Mouse (Mus musculus) olfactory bulb, adult 2 months (tissue): ENCODE measurements around the gene Thbs2. TPM values are rescaled to one million over a fixed set of nuclear protein-coding genes. Genes with fewer than 3 reads are reported as not detected.
"Not testable (repeated sequence)": the region's sequence is repeated elsewhere in the genome, so short reads cannot be mapped to it uniquely, and the experiment has no call there.

Experiments
- H3K27ac ChIP-seq: fragments of 200-500 bp; 2 replicates; pipeline ENCODE4 v1.5.1; 2012; ENCODE audit warnings: low read depth, low read length; ENCODE audit not compliant: insufficient read depth
- H3K4me1 ChIP-seq: fragments of 200-500 bp; 2 replicates; pipeline ENCODE4 v1.6.1; 2012; ENCODE audit warnings: low read length; ENCODE audit not compliant: control insufficient read depth, insufficient read depth
- H3K4me3 ChIP-seq: fragments of 200-500 bp; 2 replicates; pipeline ENCODE4 v1.5.1; 2012; ENCODE audit warnings: mild to moderate bottlenecking, low read depth, low read length, moderate library complexity; ENCODE audit not compliant: insufficient read depth
- CTCF ChIP-seq: fragments of 200-500 bp; IDR thresholded peaks from 2 replicates; pipeline ENCODE4 v1.5.1; 2012; ENCODE audit warnings: low read depth, mild to moderate bottlenecking, low read length, moderate library complexity; ENCODE audit not compliant: insufficient read depth
- POLR2A ChIP-seq: fragments of 200-500 bp; IDR thresholded peaks from 2 replicates; pipeline ENCODE4 v1.6.1; 2012; ENCODE audit warnings: mild to moderate bottlenecking, low read depth, low read length, moderate library complexity; ENCODE audit not compliant: insufficient read depth
- WGBS: fragments of 180-500 bp; shearing (Covaris S2); methylation state at CpG from one replicate; pipeline ENCODE4 v1.1.7; 2018; 5-methylcytosine and 5-hydroxymethylcytosine counted together
- polyA plus RNA-seq: library from polyadenylated mRNA; stranded (reverse); fragments of >200 nt; gene quantifications from 2 replicates; pipeline ENCODE4 v1.2.4, GENCODE M21; 2012; ENCODE audit warnings: low replicate concordance; ENCODE audit not compliant: missing spikeins, insufficient read depth, insufficient read length

The Thbs2 gene
- polyA plus RNA-seq, 1 experiment = not detected

- H3K27ac ChIP-seq = no peak overlapping the region
- no peak for TF ChIP-seq CTCF
- no peak for TF ChIP-seq POLR2A
- H3K4me1 ChIP-seq = no peaks in the 10 kb centered on the region
- 95% methylated on average over 12 of the region's 12 CpGs for WGBS
- no peak overlapping the region for H3K4me3 ChIP-seq
Observed at GRCm38 (mm10) chr17:14627828-14628338, 66.2 kb downstream of the Thbs2 start.

- H3K27ac ChIP-seq = no peak overlapping the region
- WGBS = 12% methylated on average over 8 of the region's 8 CpGs
- H3K4me1 ChIP-seq = no peaks in the 10 kb centered on the region
- H3K4me3 ChIP-seq = no peak overlapping the region
- TF ChIP-seq POLR2A = no peak
- no peak for TF ChIP-seq CTCF
Observed at GRCm38 (mm10) chr17:14624433-14624832, 69.6 kb downstream of the Thbs2 start.

- not testable (repeated sequence) for H3K4me1 ChIP-seq, H3K4me3 ChIP-seq, H3K27ac ChIP-seq
Observed at GRCm38 (mm10) chr17:14621006-14621405, 73.0 kb downstream of the Thbs2 start.

- TF ChIP-seq POLR2A = no peak
- no peaks in the 10 kb centered on the region for H3K4me1 ChIP-seq
- no peak overlapping the region for H3K4me3 ChIP-seq
- 78% methylated on average over 3 of the region's 3 CpGs for WGBS
- H3K27ac ChIP-seq = no peak overlapping the region
Observed at GRCm38 (mm10) chr17:14620037-14620436, 74.0 kb downstream of the Thbs2 start.

DNA sequence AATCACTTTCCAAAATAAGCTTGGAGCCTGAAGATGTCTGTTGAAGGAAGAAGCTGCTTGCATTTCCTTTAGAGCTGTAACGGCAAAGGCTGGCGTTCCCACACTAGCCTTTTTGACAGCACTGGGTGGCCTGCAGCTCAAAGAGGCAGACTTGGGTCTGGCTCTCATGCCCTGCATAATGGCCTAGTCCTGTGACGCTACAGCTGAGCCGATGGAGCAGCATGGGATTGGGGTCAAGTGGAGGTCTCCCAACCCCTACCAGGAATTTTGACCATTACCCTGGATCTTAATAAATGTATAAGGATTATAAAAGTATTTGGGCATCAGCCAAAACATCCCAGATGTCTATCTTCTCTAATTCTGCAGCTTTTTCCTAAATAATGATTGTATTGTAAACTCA lies 75.0 kb downstream of the Thbs2 start:
- Histone ChIP-seq H3K4me1 (no peaks in the 10 kb centered on the region), H3K4me3 (no peak overlapping the region), H3K27ac (no peak overlapping the region)
- 69% methylated on average over 4 of the region's 4 CpGs for whole genome bisulfite sequencing
- no peak for TF ChIP-seq CTCF

Other genes with a start within 250 kb of the Thbs2 start
- gene Wdr27, start 248.9 kb upstream of the Thbs2 start, polyA plus RNA-seq = not detected in 2 replicates
- not detected in 2 replicates for gene 1600012H06Rik, start 248.9 kb upstream of the Thbs2 start, polyA plus RNA-seq